Mouse (Mus musculus) embryonic facial prominence, embryonic 12.5 days (tissue): Measurements from ENCODE around the gene Serpina6. TPM values are rescaled to one million over a fixed set of nuclear protein-coding genes. Genes with fewer than 3 reads are reported as not detected.

Experiments
- ATAC-seq: fragments of 200-750 bp; cut with Nextera tagmentation; 2 replicates; pipeline ENCODE4 v1.8.0; 2017; ENCODE audit not compliant: insufficient number of reproducible peaks, insufficient read depth, low FRiP score, low TSS enrichment
- H3K27ac ChIP-seq: fragments of 300-500 bp; sonication (generic); 2 replicates; pipeline ENCODE4 v1.5.1; 2016; ENCODE audit warnings: mild to moderate bottlenecking
- H3K27me3 ChIP-seq: fragments of 300-500 bp; sonication (generic); 2 replicates; pipeline ENCODE4 v1.6.1; 2016; ENCODE audit warnings: mild to moderate bottlenecking, moderate library complexity
- H3K36me3 ChIP-seq: fragments of 300-500 bp; sonication (generic); 2 replicates; pipeline ENCODE4 v1.6.1; 2016; ENCODE audit warnings: mild to moderate bottlenecking
- H3K4me1 ChIP-seq: fragments of 300-500 bp; sonication (generic); 2 replicates; pipeline ENCODE4 v1.6.1; 2016
- H3K4me2 ChIP-seq: fragments of 300-500 bp; sonication (generic); replicated peaks from 2 replicates; pipeline ENCODE4 v1.6.1; 2016; ENCODE audit warnings: mild to moderate bottlenecking, moderate library complexity
- H3K4me3 ChIP-seq: fragments of 300-500 bp; sonication (generic); 2 replicates; pipeline ENCODE4 v1.5.1; 2016; ENCODE audit warnings: mild to moderate bottlenecking
- H3K9ac ChIP-seq: fragments of 300-500 bp; sonication (generic); 2 replicates; pipeline ENCODE4 v1.6.1; 2016; ENCODE audit warnings: mild to moderate bottlenecking, moderate library complexity
- H3K9me3 ChIP-seq: fragments of 300-500 bp; sonication (generic); 2 replicates; pipeline ENCODE4 v1.6.1; 2016; ENCODE audit warnings: mild to moderate bottlenecking, moderate library complexity
- WGBS: fragments of 180-500 bp; shearing (Covaris S2); methylation state at CpG from one replicate; pipeline ENCODE4 v1.1.7; 2016; 5-methylcytosine and 5-hydroxymethylcytosine counted together
- polyA plus RNA-seq: library from polyadenylated mRNA; unstranded; fragments of >200 nt; fragmentation: Nextera tagmentation; extraction: Ambion mirVana; gene quantifications from 2 replicates; pipeline ENCODE4 v1.2.1, GENCODE M21; 2016

Gene Serpina6
- polyA plus RNA-seq, result 0.46 and 0.55 TPM in 2 replicates

- Histone ChIP-seq H3K36me3 (no peaks in the 10 kb centered on the region), H3K27me3 (no peaks in the 10 kb centered on the region), H3K9me3 (no peaks in the 10 kb centered on the region), H3K9ac (no peak within 1 kb of the TSS), H3K4me1 (no peaks in the 10 kb centered on the region), H3K27ac (no peak within 1 kb of the TSS), H3K4me2 (no peak within 1 kb of the TSS), H3K4me3 (no peak within 1 kb of the TSS)
- no peak for ATAC-seq
- WGBS, result 81% methylated on average over 9 of the region's 9 CpGs
Observed at GRCm38 (mm10) chr12:103656848-103657626, at the start of gene Serpina6. TSS of gene Serpina6 (minus strand) at chr12:103657212.

- Histone ChIP-seq H3K4me1 (no peaks in the 10 kb centered on the region), H3K9ac (no peak overlapping the region), H3K27ac (no peak overlapping the region), H3K9me3 (no peaks in the 10 kb centered on the region), H3K4me2 (no peak overlapping the region), H3K36me3 (no peaks in the 10 kb centered on the region), H3K27me3 (no peaks in the 10 kb centered on the region), H3K4me3 (no peak overlapping the region)
- 74% methylated on average over 4 of the region's 4 CpGs for WGBS
- no peak for ATAC-seq
Observed at GRCm38 (mm10) chr12:103706113-103706512, 49.1 kb upstream of the Serpina6 start.

GRCm38 (mm10) chr12:103705547-103705946 is 48.5 kb upstream of the Serpina6 start:
- Histone ChIP-seq H3K36me3 (no peaks in the 10 kb centered on the region), H3K4me1 (no peaks in the 10 kb centered on the region), H3K27ac (no peak overlapping the region), H3K4me2 (no peak overlapping the region), H3K27me3 (no peaks in the 10 kb centered on the region), H3K4me3 (no peak overlapping the region), H3K9me3 (no peaks in the 10 kb centered on the region), H3K9ac (no peak overlapping the region)
- WGBS, result 52% methylated on average over 2 of the region's 2 CpGs
- ATAC-seq, result no peak

GRCm38 (mm10) chr12:103700144-103700750 is 43.2 kb upstream of the Serpina6 start:
- WGBS, result 74% methylated on average over 4 of the region's 4 CpGs
- no peak overlapping the region for H3K27ac ChIP-seq
- H3K27me3 ChIP-seq, result no peaks in the 10 kb centered on the region
- no peaks in the 10 kb centered on the region for H3K9me3 ChIP-seq
- no peaks in the 10 kb centered on the region for H3K4me1 ChIP-seq
- H3K4me3 ChIP-seq, result no peak overlapping the region
- ATAC-seq, result no peak
- H3K9ac ChIP-seq, result no peak overlapping the region
- no peak overlapping the region for H3K4me2 ChIP-seq
- no peaks in the 10 kb centered on the region for H3K36me3 ChIP-seq

DNA sequence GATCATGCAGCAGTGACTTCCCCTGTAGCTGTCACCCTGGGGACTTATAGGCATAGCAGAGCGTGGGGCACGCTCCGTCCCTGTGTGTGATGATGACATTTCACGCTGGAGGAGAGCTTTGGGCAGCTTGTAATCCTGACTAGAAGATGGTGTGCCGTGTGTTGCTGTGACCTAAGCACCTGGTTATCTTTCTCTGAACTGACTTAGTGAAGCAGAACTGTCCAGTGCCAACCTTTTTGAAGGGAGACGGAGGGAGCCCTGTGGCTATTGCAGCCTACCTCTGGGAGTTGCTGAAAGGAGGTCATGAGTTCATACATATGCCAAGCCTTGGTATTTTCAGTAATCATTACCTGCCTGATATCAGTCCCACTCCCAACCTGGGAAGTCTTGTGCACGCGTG is 38.4 kb upstream of the Serpina6 start, which contains the start of gene Serpina1f:
Gene Serpina1f (minus strand): TSS at position 101 of the 400 bp plus-strand sequence.
- WGBS, result 86% methylated on average over 8 of the region's 8 CpGs
- H3K27ac ChIP-seq, result no peak within 1 kb of the TSS
- no peaks in the 10 kb centered on the region for H3K27me3 ChIP-seq
- H3K36me3 ChIP-seq, result no peaks in the 10 kb centered on the region
- H3K4me1 ChIP-seq, result no peaks in the 10 kb centered on the region
- no peak within 1 kb of the TSS for H3K4me3 ChIP-seq
- no peak within 1 kb of the TSS for H3K4me2 ChIP-seq
- H3K9me3 ChIP-seq, result no peaks in the 10 kb centered on the region
- H3K9ac ChIP-seq, result no peak within 1 kb of the TSS
- ATAC-seq, result no peak

DNA sequence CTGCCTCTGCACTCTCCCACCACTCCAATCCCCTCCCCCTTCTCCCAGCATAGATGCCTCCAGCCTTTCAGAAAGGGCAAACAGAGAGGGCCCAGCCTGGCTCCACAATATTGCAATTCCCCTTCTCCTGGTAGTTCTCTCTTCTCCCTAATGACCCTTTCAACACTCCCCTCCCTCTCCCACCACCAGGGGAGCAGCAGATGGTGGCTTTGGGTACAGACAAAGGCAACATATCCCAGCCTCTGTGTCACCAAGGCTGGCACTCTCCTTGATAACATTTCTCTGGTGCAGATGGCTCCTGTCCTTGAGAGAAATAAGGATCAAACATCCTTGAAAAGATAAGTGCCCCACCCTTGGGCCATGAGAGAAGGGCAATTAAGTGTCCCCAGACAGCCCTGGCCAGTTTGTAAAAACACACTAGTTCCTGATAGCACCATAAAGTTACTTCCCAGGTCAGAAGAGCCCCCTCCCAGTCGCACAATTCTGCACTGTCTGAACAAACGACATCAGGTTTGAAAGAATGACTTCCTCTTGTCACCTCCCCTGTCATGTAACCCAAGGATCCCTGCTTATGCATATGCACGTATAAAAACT is 31.3 kb upstream of the Serpina6 start:
- Histone ChIP-seq H3K4me2 (no peak overlapping the region), H3K4me3 (no peak overlapping the region), H3K36me3 (no peaks in the 10 kb centered on the region), H3K27me3 (no peaks in the 10 kb centered on the region), H3K9ac (no peak overlapping the region), H3K9me3 (no peaks in the 10 kb centered on the region), H3K4me1 (no peaks in the 10 kb centered on the region), H3K27ac (no peak overlapping the region)
- WGBS, result 54% methylated on average over 3 of the region's 3 CpGs
- no peak for ATAC-seq

- H3K4me2 ChIP-seq, result no peak overlapping the region
- no peaks in the 10 kb centered on the region for H3K27me3 ChIP-seq
- H3K27ac ChIP-seq, result no peak overlapping the region
- no peak for ATAC-seq
- no peaks in the 10 kb centered on the region for H3K9me3 ChIP-seq
- H3K36me3 ChIP-seq, result no peaks in the 10 kb centered on the region
- 72% methylated on average over 7 of the region's 7 CpGs for WGBS
- no peak overlapping the region for H3K4me3 ChIP-seq
- no peak overlapping the region for H3K9ac ChIP-seq
- H3K4me1 ChIP-seq, result no peaks in the 10 kb centered on the region
Observed at GRCm38 (mm10) chr12:103687021-103687420, 30.0 kb upstream of the Serpina6 start.

DNA sequence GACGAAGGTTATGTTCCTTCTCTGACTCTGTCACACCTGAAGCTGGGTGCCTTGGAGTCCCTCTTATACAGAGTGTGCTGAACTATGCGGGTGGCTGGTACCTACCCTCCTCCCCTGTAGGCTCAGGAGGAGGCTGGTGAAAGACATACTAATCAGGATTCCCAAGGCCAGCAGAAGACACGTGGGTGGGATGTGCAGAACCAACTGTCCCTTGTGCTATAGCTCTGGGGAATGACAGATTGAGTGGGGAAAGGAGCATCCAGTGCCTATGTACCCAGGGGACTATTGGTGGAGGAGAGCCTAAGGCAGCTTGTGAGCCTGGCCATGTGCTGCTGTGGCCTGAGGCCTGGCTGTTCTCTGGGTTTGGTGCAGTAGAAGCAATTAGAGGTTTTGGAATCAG is 29.0 kb upstream of the Serpina6 start:
- 75% methylated on average over 3 of the region's 3 CpGs for WGBS
- no peak overlapping the region for H3K4me3 ChIP-seq
- H3K36me3 ChIP-seq, result no peaks in the 10 kb centered on the region
- H3K27me3 ChIP-seq, result no peaks in the 10 kb centered on the region
- H3K9ac ChIP-seq, result no peak overlapping the region
- no peaks in the 10 kb centered on the region for H3K9me3 ChIP-seq
- no peak overlapping the region for H3K27ac ChIP-seq
- no peaks in the 10 kb centered on the region for H3K4me1 ChIP-seq
- ATAC-seq, result no peak
- no peak overlapping the region for H3K4me2 ChIP-seq

GRCm38 (mm10) chr12:103685386-103685785 is 28.4 kb upstream of the Serpina6 start:
- H3K4me2 ChIP-seq, result no peak overlapping the region
- H3K4me3 ChIP-seq, result no peak overlapping the region
- H3K36me3 ChIP-seq, result no peaks in the 10 kb centered on the region
- no peaks in the 10 kb centered on the region for H3K4me1 ChIP-seq
- ATAC-seq, result no peak
- no peak overlapping the region for H3K27ac ChIP-seq
- no peak overlapping the region for H3K9ac ChIP-seq
- H3K27me3 ChIP-seq, result no peaks in the 10 kb centered on the region
- H3K9me3 ChIP-seq, result no peaks in the 10 kb centered on the region
- 78% methylated on average over 3 of the region's 3 CpGs for WGBS

- Histone ChIP-seq H3K4me2 (no peak overlapping the region), H3K9me3 (no peaks in the 10 kb centered on the region), H3K4me1 (no peaks in the 10 kb centered on the region), H3K27ac (no peak overlapping the region), H3K4me3 (no peak overlapping the region), H3K36me3 (no peaks in the 10 kb centered on the region), H3K27me3 (no peaks in the 10 kb centered on the region), H3K9ac (no peak overlapping the region)
- 48% methylated on average over 4 of the region's 4 CpGs for WGBS
- ATAC-seq, result no peak
Observed at GRCm38 (mm10) chr12:103683775-103684174, 26.8 kb upstream of the Serpina6 start.

GRCm38 (mm10) chr12:103681739-103682138 is 24.7 kb upstream of the Serpina6 start:
- Histone ChIP-seq H3K9ac (no peak overlapping the region), H3K4me2 (no peak overlapping the region), H3K27ac (no peak overlapping the region), H3K27me3 (no peaks in the 10 kb centered on the region), H3K4me1 (no peaks in the 10 kb centered on the region), H3K4me3 (no peak overlapping the region), H3K36me3 (no peaks in the 10 kb centered on the region), H3K9me3 (no peaks in the 10 kb centered on the region)
- no peak for ATAC-seq
- 81% methylated on average over 2 of the region's 2 CpGs for WGBS

DNA sequence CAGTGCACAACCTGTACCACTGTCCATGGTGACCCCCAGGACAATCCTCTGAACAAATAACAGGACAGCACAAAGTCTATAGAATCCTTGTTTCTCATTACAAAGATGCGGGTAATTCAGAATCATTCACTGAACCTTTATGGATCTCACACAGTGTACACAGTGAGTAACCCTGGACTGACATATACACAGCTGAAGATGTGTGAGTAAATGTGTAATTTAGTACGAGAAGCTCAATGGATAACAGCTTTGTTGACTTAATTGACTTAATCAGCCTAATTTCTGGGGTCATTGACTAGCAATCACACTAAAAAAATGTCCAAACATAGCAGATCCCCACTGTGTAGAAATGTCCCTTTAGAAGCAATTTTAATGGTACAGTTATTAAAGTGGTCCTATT is 24.2 kb upstream of the Serpina6 start:
- no peak overlapping the region for H3K4me2 ChIP-seq
- ATAC-seq, result no peak
- H3K27ac ChIP-seq, result no peak overlapping the region
- H3K9me3 ChIP-seq, result no peaks in the 10 kb centered on the region
- no peaks in the 10 kb centered on the region for H3K4me1 ChIP-seq
- WGBS, result 71% methylated on average over 2 of the region's 2 CpGs
- H3K4me3 ChIP-seq, result no peak overlapping the region
- no peak overlapping the region for H3K9ac ChIP-seq
- H3K36me3 ChIP-seq, result no peaks in the 10 kb centered on the region
- H3K27me3 ChIP-seq, result no peaks in the 10 kb centered on the region
